9 mouse cellular contexts compared by ENCODE assay signal in the genomic region with DNA sequence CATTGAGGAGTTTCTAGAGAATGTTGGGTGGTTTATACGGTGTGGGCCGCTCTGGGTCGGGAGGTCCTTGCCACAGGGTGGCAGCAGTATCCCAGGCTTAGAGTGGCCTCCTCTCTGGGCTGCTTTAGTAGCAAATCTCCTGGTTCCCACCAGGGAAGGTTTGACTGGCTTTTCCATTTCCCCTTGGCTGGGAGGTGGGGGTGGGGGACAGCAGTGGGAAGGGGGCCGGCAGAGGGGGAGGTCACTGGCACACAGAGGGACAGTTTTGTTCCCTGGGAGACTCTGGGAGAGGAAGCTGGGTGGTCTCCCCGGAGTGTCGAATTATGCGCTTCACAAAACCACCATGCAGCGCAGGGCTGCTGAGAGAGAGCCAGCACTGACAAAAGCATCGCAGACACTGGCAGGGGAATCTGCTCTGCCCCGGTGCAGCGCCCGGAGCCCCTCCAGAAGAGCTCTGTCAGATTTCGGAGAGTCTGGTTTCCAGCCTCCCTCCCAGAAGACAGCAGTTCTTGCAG.
DNase-seq lines count a peak whose midpoint lies in the region; ATAC-seq lines count a peak whose summit lies in the region.
"Had no signal": no experiment of that assay in that cellular context is flagged by ENCODE, and none has a peak within 500 bp of the region (broad histone marks: within the 10 kb centered on the region; RNA-seq: fewer than 3 reads in every experiment).

No protein-coding gene starts in this region.

- intact Hi-C loops in gastrocnemius, postnatal 36 days (cut with DNase I), result no loop called here
- intact Hi-C loops in left cerebral cortex, postnatal 14 days (cut with DNase I), result loop anchor here (1.0 kb wide), 1 partner anchor 256 kb away; no protein-coding TSS in a partner anchor

- H3K9me3 ChIP-seq in intestine, embryonic 16.5 days (ENCODE audit: control insufficient read depth, low read length), result no peaks in the 10 kb centered on the region
- H3K9me3 ChIP-seq in megakaryocyte, embryonic 14.5 days, result no peaks in the 10 kb centered on the region

- H3K27ac ChIP-seq in intestine, embryonic 16.5 days (ENCODE audit: low read length), result no peak overlapping the region

- peak overlapping the region; percentile 72 for H3K4me2 ChIP-seq in intestine, embryonic 16.5 days (ENCODE audit: low read depth, low read length)

- ATAC-seq in intestine, embryonic 16.5 days, result peak; percentile 91
- ATAC-seq in granulocyte monocyte progenitor cell, adult 5-6 weeks (replicated peaks; ENCODE audit: poor library complexity, severe bottlenecking), result no peak

- H3K9ac ChIP-seq in intestine, embryonic 16.5 days (ENCODE audit: low read depth, low read length), result peak overlapping the region; percentile 46

- H3K4me1 ChIP-seq in intestine, embryonic 16.5 days (ENCODE audit: control insufficient read depth, insufficient read depth, low read length), result peaks cover 6% of the 10 kb centered on the region; the same call in 1 of the 2 replicates
- peaks cover 38% of the 10 kb centered on the region for H3K4me1 ChIP-seq in megakaryocyte, embryonic 14.5 days

- H3K4me3 ChIP-seq in intestine, embryonic 16.5 days (ENCODE audit: low read length), result peak overlapping the region; percentile 44
- H3K4me3 ChIP-seq in megakaryocyte, embryonic 14.5 days (replicated peaks), result peak overlapping the region; percentile 76
- H3K4me3 ChIP-seq: myocyte had no signal

- no peaks in the 10 kb centered on the region for H3K36me3 ChIP-seq in intestine, embryonic 16.5 days (ENCODE audit: control insufficient read depth, insufficient read depth, low read length)
- H3K36me3 ChIP-seq in megakaryocyte, embryonic 14.5 days (replicated peaks; ENCODE audit: low read length), result no peaks in the 10 kb centered on the region

- peak; percentile 83 for DNase-seq in adrenal gland, postnatal 14 days
- DNase-seq in embryo, embryonic 11 days, result peak; percentile 91
- peak; percentile 33 to 55 for DNase-seq in gastrocnemius, postnatal 36 days
- peak; percentile 81 for DNase-seq in left cerebral cortex, postnatal 14 days (ENCODE audit: low spot score in 2 of 2)
- DNase-seq in right cerebral cortex, postnatal 14 days, result peak; percentile 77

- WGBS in intestine, embryonic 16.5 days, result under 1% methylated on average over 13 of the region's 13 CpGs

- H3K27me3 ChIP-seq in intestine, embryonic 16.5 days (replicated peaks; ENCODE audit: control insufficient read depth, insufficient read depth, low read length), result peaks cover 3% of the 10 kb centered on the region; the same call in 1 of the 2 replicates
- H3K27me3 ChIP-seq in megakaryocyte, embryonic 14.5 days (replicated peaks), result peaks cover 33% of the 10 kb centered on the region
